Mouse (Mus musculus) kidney, adult 11 months (tissue): Measurements from ENCODE around the gene Gm3264.
"Not testable (repeated sequence)": the region's sequence is repeated elsewhere in the genome, so short reads cannot be mapped to it uniquely, and the experiment has no call there.

Experiments used
- DNase-seq: peaks from one replicate; pipeline ENCODE4 v3.0.0; 2022

The Gm3264 gene

GRCm38 (mm10) chr14:4855299-4855980 lies at the start of gene Gm3264:
Gene Gm3264, plus strand, starts transcription at chr14:4855576.
- DNase-seq: not testable (repeated sequence)

- not testable (repeated sequence) for DNase-seq
Observed at GRCm38 (mm10) chr14:4806421-4806820, 49.0 kb upstream of the Gm3264 start.

GRCm38 (mm10) chr14:4821950-4822349 lies 33.4 kb upstream of the Gm3264 start:
- not testable (repeated sequence) for DNase-seq

- not testable (repeated sequence) for DNase-seq
Observed at GRCm38 (mm10) chr14:4837806-4838205, 17.6 kb upstream of the Gm3264 start, which contains the start of gene Gm3269. Gene Gm3269, plus strand, starts transcription at chr14:4838106.

- DNase-seq: not testable (repeated sequence)
Observed at GRCm38 (mm10) chr14:4892116-4892515, 36.7 kb downstream of the Gm3264 start, which contains the start of gene Gm3278. Gene Gm3278, plus strand, starts transcription at chr14:4892416.
